Mouse (Mus musculus) liver, adult 2 months (tissue): ENCODE results near the gene Olfr412.

Experiments used
- CTCF ChIP-seq: fragments of 200-500 bp; IDR thresholded peaks from 2 replicates; pipeline ENCODE4 v1.5.1; 2011; ENCODE audit warnings: low read depth, low read length, control low read depth
- POLR2A ChIP-seq: fragments of 200-500 bp; IDR thresholded peaks from 2 replicates; pipeline ENCODE4 v1.6.1; 2011; ENCODE audit warnings: low read length, control low read depth; ENCODE audit not compliant: insufficient read depth; ENCODE audit errors: extremely low read depth

DNA sequence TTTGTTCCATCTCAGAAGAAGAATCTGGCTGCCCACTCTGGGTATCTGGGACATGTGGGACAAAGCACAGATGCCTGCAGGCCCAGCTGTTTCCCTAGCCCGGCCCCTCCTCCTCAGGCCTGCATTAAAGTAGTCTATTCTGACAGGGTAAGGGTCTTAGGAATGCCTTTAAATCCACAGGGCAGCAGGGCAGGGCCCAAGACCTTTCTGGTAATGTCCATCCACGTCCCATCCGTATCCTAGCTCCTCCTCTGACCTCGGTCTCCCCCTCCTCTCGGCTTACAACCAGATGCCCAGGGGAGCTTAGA is 47.5 kb downstream of the Olfr412 start:
- no peak for TF ChIP-seq POLR2A
- TF ChIP-seq CTCF: no peak
